Mouse (Mus musculus): Measurements from ENCODE around the gene Grb2. TPM values are rescaled to one million over a fixed set of nuclear protein-coding genes. Genes with fewer than 3 reads are reported as not detected.

Gene Grb2
- polyA plus RNA-seq, 1 experiment from 2014 or later: 176 TPM

DNA sequence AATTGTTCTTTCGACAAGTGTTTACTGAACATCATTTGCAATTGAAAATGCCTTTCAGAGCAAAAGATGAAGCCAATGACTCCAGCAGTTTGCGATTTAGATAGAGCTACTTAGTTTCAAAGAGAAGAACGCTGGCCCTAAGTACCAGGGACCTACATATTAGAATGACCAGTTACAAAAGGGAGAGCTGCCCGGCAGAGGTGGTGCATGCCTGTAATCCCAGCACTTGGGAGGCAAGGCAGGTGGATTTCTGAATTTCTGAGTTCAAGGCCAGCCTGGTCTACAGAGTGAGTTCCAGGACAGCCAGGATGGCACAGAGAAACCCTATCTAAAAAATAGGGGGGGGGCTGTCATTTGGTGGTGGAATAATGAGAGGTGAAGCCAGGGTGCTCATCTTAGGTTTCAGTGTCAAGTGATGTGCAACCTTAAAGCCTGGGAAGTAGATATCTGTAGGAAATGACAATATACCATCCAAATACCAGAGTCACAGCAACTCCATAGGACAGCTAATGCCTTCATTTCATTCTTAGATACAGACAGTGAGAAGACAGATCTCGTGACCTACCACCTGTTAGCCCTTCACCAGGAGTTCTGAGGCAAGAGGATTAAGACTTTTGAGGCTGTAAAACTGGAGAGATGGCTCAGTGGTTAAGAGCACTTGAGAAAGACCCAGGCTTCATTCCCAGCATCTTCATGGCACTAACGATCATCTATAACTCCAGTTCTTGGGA is 1.6 kb upstream of the Grb2 start:
- H3K4me3 ChIP-seq (replicated peaks): peak overlapping the region; percentile 99
- H3K27me3 ChIP-seq: no peaks in the 10 kb centered on the region
- no peaks in the 10 kb centered on the region for H3K36me3 ChIP-seq
- no peak for ATAC-seq
- WGBS: 49% methylated on average over 6 of the region's 6 CpGs
- peak overlapping the region; percentile 96 for H3K27ac ChIP-seq
- peak overlapping the region; percentile 71 for H3K9ac ChIP-seq (replicated peaks)
- H3K4me1 ChIP-seq (replicated peaks): peaks cover 28% of the 10 kb centered on the region
- peak overlapping the region; percentile 79 for H3K4me2 ChIP-seq (replicated peaks)
- no peaks in the 10 kb centered on the region for H3K9me3 ChIP-seq

DNA sequence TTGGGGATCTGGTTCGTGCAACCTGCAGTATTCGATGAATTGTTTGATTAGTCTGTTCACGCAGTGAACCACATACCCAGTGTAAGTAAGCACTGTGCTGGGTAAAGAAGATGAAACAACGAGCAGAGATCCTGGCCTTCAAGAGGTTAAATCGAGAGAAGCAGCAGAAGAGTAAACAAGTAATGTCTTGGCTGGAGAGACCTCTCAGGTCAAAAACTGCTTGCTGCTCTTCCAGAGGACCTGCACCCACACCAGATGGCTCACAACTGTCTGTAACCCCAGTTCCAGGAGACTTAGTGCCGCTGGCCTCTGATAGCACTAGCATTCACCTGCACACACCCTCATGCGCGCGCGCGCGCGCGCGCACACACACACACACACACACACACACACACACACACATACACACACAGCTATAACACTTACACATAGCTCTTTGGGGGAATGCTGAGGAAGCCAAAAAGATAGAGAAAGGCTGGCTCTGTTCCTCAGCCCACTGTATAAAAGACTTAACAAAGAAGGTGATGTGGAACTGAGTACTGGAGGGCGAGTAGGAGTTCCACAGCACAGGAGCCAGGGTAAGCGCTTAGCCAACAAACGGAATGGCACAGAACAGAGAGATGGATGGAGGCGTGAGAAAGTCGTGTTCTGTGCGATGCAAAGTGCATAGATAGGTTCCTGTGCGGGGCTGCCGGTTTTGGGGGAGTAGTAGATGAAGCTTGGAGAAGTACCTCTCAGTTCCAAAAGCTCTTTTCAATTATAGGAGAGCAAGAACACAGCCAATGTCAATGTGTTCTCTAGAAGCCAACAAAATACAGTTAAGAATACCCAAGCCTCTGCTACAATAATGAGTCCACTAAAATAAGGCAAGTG is 795 bp upstream of the Grb2 start:
- Histone ChIP-seq H3K9ac (replicated peaks) (peak overlapping the region; percentile 71), H3K9me3 (no peaks in the 10 kb centered on the region), H3K27ac (peak overlapping the region; percentile 96), H3K4me1 (replicated peaks) (peaks cover 28% of the 10 kb centered on the region), H3K4me2 (replicated peaks) (peak overlapping the region; percentile 79), H3K4me3 (replicated peaks) (peak overlapping the region; percentile 99), H3K36me3 (no peaks in the 10 kb centered on the region), H3K27me3 (no peaks in the 10 kb centered on the region)
- ATAC-seq: peak; percentile 77
- WGBS: under 1% methylated on average over 23 of the region's 23 CpGs

DNA sequence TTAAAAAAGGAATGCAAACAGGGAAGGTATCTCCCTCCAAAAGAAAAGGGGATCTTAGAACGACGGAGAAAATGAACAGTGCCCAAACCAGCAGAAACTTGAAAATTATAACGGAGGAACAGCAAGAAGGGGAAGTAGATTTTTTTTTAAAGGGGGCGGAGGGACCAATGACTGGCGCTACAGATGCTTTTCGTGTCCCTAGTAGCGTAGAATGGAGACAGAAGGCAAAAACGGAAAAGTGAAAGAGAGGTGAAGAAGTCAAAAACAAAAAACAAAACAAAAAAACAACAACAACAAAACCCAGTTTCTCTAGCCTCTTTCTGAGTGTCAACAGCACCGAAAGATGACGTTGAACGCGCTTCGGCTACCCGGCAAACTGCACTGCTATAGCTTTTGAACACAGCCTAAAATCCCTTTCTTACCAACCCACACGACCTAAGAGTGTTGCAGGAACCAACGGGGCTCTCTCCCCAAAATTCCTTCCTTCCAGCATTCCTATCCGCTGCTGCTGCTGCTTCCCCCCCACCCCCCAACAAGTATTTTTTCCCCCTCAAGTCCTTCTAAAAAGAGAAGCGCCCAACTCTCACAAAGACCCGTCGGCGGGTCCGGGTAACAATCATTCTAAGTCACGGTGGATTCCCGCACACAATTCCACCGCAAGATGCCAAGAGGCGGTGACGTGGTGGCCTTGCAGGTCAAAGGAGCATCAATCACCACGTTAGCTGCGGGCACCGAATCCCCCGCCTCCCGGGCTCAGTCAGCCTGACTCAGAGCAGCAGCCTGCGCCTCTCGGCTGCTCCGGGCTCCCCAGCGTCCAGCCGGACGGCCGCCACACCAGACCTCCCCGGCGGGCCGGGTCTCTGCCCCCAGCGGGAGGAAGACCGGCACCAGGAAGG is 836 bp downstream of the Grb2 start:
- ATAC-seq: peak; percentile 40
- Histone ChIP-seq H3K9ac (replicated peaks) (peak overlapping the region; percentile 99), H3K27ac (peak overlapping the region; percentile 96), H3K4me3 (replicated peaks) (peak overlapping the region; percentile 99), H3K36me3 (no peaks in the 10 kb centered on the region), H3K4me1 (replicated peaks) (peaks cover 28% of the 10 kb centered on the region), H3K4me2 (replicated peaks) (peak overlapping the region; percentile 82), H3K9me3 (no peaks in the 10 kb centered on the region), H3K27me3 (no peaks in the 10 kb centered on the region)
- under 1% methylated on average over 42 of the region's 44 CpGs for WGBS

DNA sequence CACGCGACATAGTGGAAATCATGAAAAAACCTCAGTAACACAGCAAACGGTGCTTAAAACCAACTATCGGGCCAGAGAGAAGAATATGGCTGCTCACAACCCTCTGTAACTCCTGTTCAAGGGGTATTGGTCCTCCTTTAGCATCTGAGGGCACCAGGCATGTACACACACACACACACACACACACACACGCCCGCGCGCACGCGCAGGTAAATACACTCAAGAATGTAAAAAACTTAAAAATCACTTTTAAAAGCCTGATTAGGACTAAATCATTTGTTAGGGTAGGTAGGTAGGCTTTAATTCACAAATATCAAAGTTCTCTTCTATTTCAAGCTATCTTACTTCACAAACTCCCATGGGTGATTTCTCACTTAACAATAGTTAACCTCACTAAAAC is 1.8 kb downstream of the Grb2 start:
- ATAC-seq: no peak
- WGBS: 94% methylated on average over 10 of the region's 10 CpGs

DNA sequence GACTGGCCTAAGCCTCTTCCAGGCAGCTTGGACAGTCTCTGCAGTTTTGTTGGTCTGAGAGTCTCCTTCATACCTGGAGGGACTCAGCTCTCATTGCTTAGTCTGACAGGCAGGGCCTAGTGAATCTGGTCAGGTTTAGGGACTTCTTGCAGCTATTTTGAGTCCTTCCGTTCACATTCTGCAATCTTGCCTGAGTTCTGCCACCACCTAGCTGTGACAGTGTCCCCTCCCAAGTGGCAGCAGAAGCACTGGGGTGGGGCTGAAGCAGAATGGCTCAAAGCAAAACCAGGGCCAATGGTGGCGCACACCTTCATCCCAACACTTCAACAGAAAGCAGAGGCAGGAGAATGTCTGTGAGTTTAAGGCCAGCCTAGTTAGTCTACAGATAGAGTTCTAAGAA is 2.8 kb downstream of the Grb2 start:
- Histone ChIP-seq H3K27ac (no peak overlapping the region), H3K9me3 (no peaks in the 10 kb centered on the region), H3K36me3 (no peaks in the 10 kb centered on the region), H3K4me2 (replicated peaks) (no peak overlapping the region), H3K4me3 (replicated peaks) (no peak overlapping the region), H3K4me1 (replicated peaks) (peaks cover 28% of the 10 kb centered on the region), H3K27me3 (no peaks in the 10 kb centered on the region), H3K9ac (replicated peaks) (no peak overlapping the region)
- WGBS: 87% methylated on average over 2 of the region's 2 CpGs
- ATAC-seq: no peak

More for the DNA sequence above, 1.8 kb downstream of the Grb2 start:
- Histone ChIP-seq H3K9ac (replicated peaks) (peak overlapping the region; percentile 99; the same call in 1 of the 2 replicates), H3K9me3 (no peaks in the 10 kb centered on the region), H3K36me3 (no peaks in the 10 kb centered on the region), H3K27me3 (no peaks in the 10 kb centered on the region), H3K4me1 (replicated peaks) (peaks cover 28% of the 10 kb centered on the region), H3K27ac (no peak overlapping the region), H3K4me3 (replicated peaks) (peak overlapping the region; percentile 99), H3K4me2 (replicated peaks) (peak overlapping the region; percentile 82)

DNA sequence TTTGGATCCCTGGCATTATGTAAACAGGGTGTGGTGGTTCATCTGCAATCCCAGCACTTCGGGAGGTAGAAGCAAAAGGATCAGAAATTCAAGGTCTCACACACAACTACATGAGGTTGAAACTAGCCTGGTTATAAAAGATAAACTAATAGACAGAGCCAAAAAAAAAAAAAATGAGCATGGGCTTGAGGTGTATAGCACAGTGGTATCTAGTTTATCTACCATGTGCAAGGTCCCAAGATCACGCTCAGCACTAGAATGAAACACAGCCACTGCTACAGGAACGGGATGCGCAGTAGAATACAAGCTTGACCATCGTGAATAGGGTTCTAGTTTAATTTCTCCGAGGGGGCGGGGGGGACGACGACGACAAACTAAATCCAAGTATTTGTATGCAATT is 3.7 kb downstream of the Grb2 start:
- H3K4me3 ChIP-seq (replicated peaks): no peak overlapping the region
- no peak overlapping the region for H3K9ac ChIP-seq (replicated peaks)
- H3K4me2 ChIP-seq (replicated peaks): no peak overlapping the region
- H3K27ac ChIP-seq: no peak overlapping the region
- H3K4me1 ChIP-seq (replicated peaks): peaks cover 32% of the 10 kb centered on the region
- ATAC-seq: no peak
- whole genome bisulfite sequencing: 94% methylated on average over 10 of the region's 10 CpGs
- no peaks in the 10 kb centered on the region for H3K27me3 ChIP-seq
- H3K9me3 ChIP-seq: no peaks in the 10 kb centered on the region
- H3K36me3 ChIP-seq: no peaks in the 10 kb centered on the region

DNA sequence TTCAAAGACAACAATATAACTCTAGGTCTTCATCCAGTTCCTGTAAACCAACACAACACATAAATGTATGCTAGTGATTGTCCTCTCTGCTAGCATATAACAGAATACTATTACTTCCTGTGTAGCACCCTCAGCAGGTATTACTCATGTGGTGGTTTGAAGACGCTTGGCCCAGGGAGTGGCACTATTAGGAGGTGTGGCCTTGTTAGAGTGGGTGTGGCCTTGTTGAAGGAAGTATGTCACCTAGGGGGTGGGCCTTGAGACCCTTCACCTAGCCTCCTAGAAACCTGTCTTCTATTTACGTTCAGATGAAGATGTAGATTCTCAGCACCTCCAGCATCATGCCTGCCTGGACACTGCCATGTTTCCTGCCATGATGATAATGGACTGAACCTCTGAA is 4.9 kb downstream of the Grb2 start:
- no peak overlapping the region for H3K27ac ChIP-seq
- H3K27me3 ChIP-seq: no peaks in the 10 kb centered on the region
- H3K36me3 ChIP-seq: no peaks in the 10 kb centered on the region
- no peak overlapping the region for H3K4me2 ChIP-seq (replicated peaks)
- no peak overlapping the region for H3K9ac ChIP-seq (replicated peaks)
- peaks cover 30% of the 10 kb centered on the region for H3K4me1 ChIP-seq (replicated peaks)
- H3K4me3 ChIP-seq (replicated peaks): no peak overlapping the region
- 90% methylated on average over 2 of the region's 2 CpGs for WGBS
- H3K9me3 ChIP-seq: no peaks in the 10 kb centered on the region
- ATAC-seq: no peak

DNA sequence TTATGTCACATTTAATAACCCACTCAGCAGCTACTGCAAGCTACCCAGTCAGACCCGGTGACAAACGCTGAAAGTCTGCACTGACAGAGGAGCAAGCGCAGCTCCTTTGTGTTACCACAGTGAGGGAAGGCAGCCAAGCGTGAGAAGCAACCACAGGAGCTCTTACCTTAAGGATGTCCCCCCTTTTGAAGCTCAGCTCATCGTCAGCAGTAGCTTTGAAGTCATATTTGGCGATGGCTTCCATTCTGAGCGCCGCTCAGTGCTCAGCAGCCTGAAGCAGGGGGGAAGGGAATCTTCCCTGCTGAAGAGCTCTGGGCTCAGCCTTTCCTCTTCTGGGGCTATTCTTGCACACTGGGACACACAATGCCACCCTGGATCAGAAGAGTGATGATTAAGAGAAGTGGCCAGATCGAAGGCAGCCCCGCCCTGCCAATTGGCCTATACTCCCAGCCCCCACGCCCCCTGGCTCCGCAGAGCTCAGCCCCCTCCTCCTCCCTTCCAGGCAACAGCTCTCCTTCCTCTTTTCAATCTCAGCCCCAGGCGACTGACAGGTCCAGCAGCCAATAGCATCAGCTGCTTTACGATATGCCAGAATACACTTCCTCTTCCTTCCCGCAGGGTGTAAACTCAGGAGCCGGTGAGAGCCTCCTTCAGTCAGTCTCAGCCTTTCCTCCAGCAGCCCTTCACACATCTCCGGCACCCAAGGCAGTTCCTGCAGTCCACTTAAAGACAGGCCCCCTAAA is 9.2 kb downstream of the Grb2 start:
- ATAC-seq: peak; percentile 98
- H3K4me3 ChIP-seq (replicated peaks): peak overlapping the region; percentile 63
- H3K36me3 ChIP-seq: peaks cover 6% of the 10 kb centered on the region
- peaks cover 41% of the 10 kb centered on the region for H3K4me1 ChIP-seq (replicated peaks)
- peak overlapping the region; percentile 92 for H3K27ac ChIP-seq
- H3K27me3 ChIP-seq: no peaks in the 10 kb centered on the region
- 3% methylated on average over 17 of the region's 17 CpGs for WGBS
- peak overlapping the region; percentile 91 for H3K4me2 ChIP-seq (replicated peaks)
- no peaks in the 10 kb centered on the region for H3K9me3 ChIP-seq
- peak overlapping the region; percentile 83 for H3K9ac ChIP-seq (replicated peaks)

DNA sequence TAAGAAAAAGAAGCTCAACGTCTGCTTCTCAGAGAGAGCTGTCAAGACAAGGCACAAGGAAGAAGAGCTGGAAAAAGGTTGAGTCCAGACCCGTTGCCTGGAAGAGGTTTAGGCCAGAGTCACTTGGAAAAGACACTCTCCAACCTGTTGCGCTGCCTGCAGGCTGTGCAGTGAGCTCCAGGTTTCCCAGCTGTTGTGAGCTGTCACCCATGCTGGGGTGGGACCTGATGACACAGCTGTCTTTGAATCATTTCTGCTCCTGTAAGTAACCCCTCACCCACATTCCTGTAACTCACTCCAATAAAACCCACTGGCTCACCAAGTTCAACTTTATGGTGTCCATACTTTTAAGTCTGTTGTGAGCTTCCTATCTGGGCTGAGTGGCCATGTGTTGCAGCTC is 10.7 kb downstream of the Grb2 start:
- Histone ChIP-seq H3K4me3 (replicated peaks) (peak overlapping the region; percentile 63), H3K27me3 (no peaks in the 10 kb centered on the region), H3K9ac (replicated peaks) (0 out of 2 replicates have a peak overlapping the region, but pooled peaks have one; percentile 83), H3K27ac (no peak overlapping the region), H3K4me2 (replicated peaks) (peak overlapping the region; percentile 91), H3K36me3 (peaks cover 6% of the 10 kb centered on the region), H3K9me3 (no peaks in the 10 kb centered on the region), H3K4me1 (replicated peaks) (peaks cover 41% of the 10 kb centered on the region)
- ATAC-seq: no peak
- WGBS: 89% methylated on average over 3 of the region's 3 CpGs

DNA sequence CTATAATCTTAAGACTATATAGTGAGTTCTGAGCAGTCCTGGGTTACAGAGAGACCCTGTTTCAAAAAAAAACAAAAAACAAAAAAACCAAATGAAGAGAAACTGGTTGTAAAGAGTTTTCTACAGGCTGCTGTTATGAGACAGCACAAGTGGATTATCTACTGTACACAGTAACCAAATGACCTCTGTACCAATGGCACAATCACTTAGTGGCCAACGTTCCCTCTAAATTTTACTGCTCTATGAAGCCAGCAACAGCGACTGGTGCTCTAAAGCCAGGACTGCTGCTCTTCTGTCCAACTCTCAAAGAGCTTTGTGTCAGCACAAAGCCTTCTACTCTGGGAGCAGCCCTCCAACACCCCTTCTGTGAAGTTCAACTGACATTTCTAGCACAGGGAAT is 11.3 kb downstream of the Grb2 start:
- Histone ChIP-seq H3K36me3 (peaks cover 6% of the 10 kb centered on the region), H3K9ac (replicated peaks) (no peak overlapping the region), H3K4me2 (replicated peaks) (peak overlapping the region; percentile 91), H3K9me3 (no peaks in the 10 kb centered on the region), H3K27ac (no peak overlapping the region), H3K27me3 (no peaks in the 10 kb centered on the region), H3K4me3 (replicated peaks) (no peak overlapping the region), H3K4me1 (replicated peaks) (peaks cover 41% of the 10 kb centered on the region)
- no peak for ATAC-seq
- 93% methylated on average over 2 of the region's 2 CpGs for WGBS

DNA sequence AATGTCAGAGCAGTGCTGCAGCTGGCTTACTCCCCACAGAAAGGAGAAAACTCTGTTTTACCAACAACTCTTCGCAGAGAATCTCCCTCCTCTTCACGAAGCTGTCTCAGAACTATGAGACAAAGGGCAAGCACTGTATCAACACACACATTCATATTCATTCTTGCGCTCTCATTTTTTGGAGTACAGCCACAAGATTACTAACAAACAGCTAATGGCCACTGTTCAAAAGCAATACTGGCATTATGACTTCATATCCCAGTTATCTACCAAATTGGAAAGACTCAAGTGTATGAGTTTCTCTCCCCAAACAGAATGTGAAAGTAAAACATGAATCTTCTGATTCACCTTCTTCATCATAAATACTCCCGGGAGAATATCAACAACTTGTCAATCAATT is 11.9 kb downstream of the Grb2 start:
- Histone ChIP-seq H3K27me3 (no peaks in the 10 kb centered on the region), H3K4me3 (replicated peaks) (no peak overlapping the region), H3K4me1 (replicated peaks) (peaks cover 41% of the 10 kb centered on the region), H3K9ac (replicated peaks) (no peak overlapping the region), H3K27ac (no peak overlapping the region), H3K4me2 (replicated peaks) (no peak overlapping the region), H3K9me3 (no peaks in the 10 kb centered on the region), H3K36me3 (peaks cover 6% of the 10 kb centered on the region)
- WGBS: 93% methylated on average over 4 of the region's 4 CpGs
- no peak for ATAC-seq

All from midbrain, embryonic 13.5 days (tissue).